Mouse (Mus musculus) hindbrain, embryonic 15.5 days (tissue): ENCODE measurements at regions not wholly inside any gene's neighbourhood (a gene's known extent, or its start where the extent isn't known, plus 50 kb on each side); places are given as distances from the start of the nearest gene placed in this dataset.

Experiments
- ATAC-seq: fragments of 200-750 bp; cut with Nextera tagmentation; 2 replicates; pipeline ENCODE4 v1.8.0; 2017; ENCODE audit warnings: low read depth, moderate number of reproducible peaks, moderate TSS enrichment; ENCODE audit not compliant: low FRiP score
- H3K27ac ChIP-seq: fragments of 300-500 bp; sonication (generic); replicated peaks from 2 replicates; pipeline ENCODE4 v1.5.1; 2015; ENCODE audit warnings: mild to moderate bottlenecking, inconsistent platforms
- H3K27me3 ChIP-seq: fragments of 300-500 bp; sonication (generic); 2 replicates; pipeline ENCODE4 v1.6.1; 2015; ENCODE audit warnings: control low read depth, inconsistent platforms
- H3K36me3 ChIP-seq: fragments of 300-500 bp; sonication (generic); 2 replicates; pipeline ENCODE4 v1.6.1; 2015; ENCODE audit warnings: control low read depth, inconsistent platforms
- H3K4me1 ChIP-seq: fragments of 300-500 bp; sonication (generic); replicated peaks from 2 replicates; pipeline ENCODE4 v1.6.1; 2015; ENCODE audit warnings: control low read depth, inconsistent platforms
- H3K4me2 ChIP-seq: fragments of 300-500 bp; sonication (generic); 2 replicates; pipeline ENCODE4 v1.6.1; 2015; ENCODE audit warnings: moderate library complexity, mild to moderate bottlenecking, inconsistent platforms
- H3K4me3 ChIP-seq: fragments of 300-500 bp; sonication (generic); 2 replicates; pipeline ENCODE4 v1.5.1; 2015; ENCODE audit warnings: mild to moderate bottlenecking, inconsistent platforms
- H3K9ac ChIP-seq: fragments of 300-500 bp; sonication (generic); 2 replicates; pipeline ENCODE4 v1.6.1; 2015; ENCODE audit warnings: inconsistent platforms
- H3K9me3 ChIP-seq: fragments of 300-500 bp; sonication (generic); 2 replicates; pipeline ENCODE4 v1.6.1; 2016; ENCODE audit warnings: control low read depth, inconsistent platforms
- WGBS: fragments of 180-500 bp; shearing (Covaris S2); methylation state at CpG from one replicate; pipeline ENCODE4 v1.1.7; 2015; 5-methylcytosine and 5-hydroxymethylcytosine counted together

GRCm38 (mm10) chr5:6103107-6103506 lies 354.0 kb upstream of the Steap1 start:
- H3K9ac ChIP-seq, result no peak overlapping the region
- no peaks in the 10 kb centered on the region for H3K4me1 ChIP-seq
- 0 out of 2 replicates have a peak overlapping the region, but pooled peaks have one; percentile 5 for H3K4me2 ChIP-seq
- peak; percentile 56 for ATAC-seq
- no peaks in the 10 kb centered on the region for H3K27me3 ChIP-seq
- H3K27ac ChIP-seq, result no peak overlapping the region
- H3K9me3 ChIP-seq, result no peaks in the 10 kb centered on the region
- no peaks in the 10 kb centered on the region for H3K36me3 ChIP-seq
- H3K4me3 ChIP-seq, result no peak overlapping the region
- 35% methylated on average over 7 of the region's 7 CpGs for whole genome bisulfite sequencing
